In the genomic region with DNA sequence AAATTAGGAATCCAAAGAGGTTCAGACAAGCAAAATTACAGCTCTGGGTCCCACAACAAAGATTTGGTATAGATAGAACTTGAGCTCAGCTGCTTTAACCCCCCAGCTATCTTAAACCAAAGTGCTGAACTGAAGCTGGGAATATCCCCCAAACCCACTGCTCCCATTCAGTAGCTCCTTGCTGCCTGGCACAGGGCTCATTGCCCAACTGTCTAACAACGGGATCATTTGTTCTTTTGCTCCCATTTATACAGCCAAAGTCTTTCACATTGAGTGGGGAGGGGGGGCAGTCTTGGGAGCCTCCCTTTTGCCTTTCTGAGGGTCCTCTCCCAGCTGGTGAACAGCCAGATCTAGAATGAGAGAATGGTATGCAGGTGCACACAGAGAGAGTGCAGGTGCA, we compare ENCODE assay signal across 23 mouse cellular contexts. TPM values are rescaled to one million over a fixed set of nuclear protein-coding genes. Genes with fewer than 3 reads are reported as not detected.
DNase-seq lines count a peak whose midpoint lies in the region; ATAC-seq and TF ChIP-seq lines count a peak whose summit lies in the region.
"Had no signal": no experiment of that assay in that cellular context is flagged by ENCODE, and none has a peak within 500 bp of the region (broad histone marks: within the 10 kb centered on the region; RNA-seq: fewer than 3 reads in every experiment).

No protein-coding gene starts in this region.

- H3K36me3 ChIP-seq in forebrain, embryonic 14.5 days (ENCODE audit: control insufficient read depth, insufficient read depth, low read length) = no peaks in the 10 kb centered on the region
- H3K36me3 ChIP-seq in forebrain, embryonic 11.5 days (ENCODE audit: control insufficient read depth, insufficient read depth, low read length) = no peaks in the 10 kb centered on the region
- H3K36me3 ChIP-seq: embryonic facial prominence, embryonic 12.5 days; embryonic facial prominence, embryonic 15.5 days; forebrain, embryonic 10.5 days had no signal

- H3K27me3 ChIP-seq in forebrain, embryonic 14.5 days (replicated peaks; ENCODE audit: control insufficient read depth, insufficient read depth, low read length) = no peaks in the 10 kb centered on the region
- no peaks in the 10 kb centered on the region for H3K27me3 ChIP-seq in forebrain, embryonic 11.5 days (ENCODE audit: control insufficient read depth, insufficient read depth, low read length)
- H3K27me3 ChIP-seq: embryonic facial prominence, embryonic 12.5 days; embryonic facial prominence, embryonic 15.5 days; forebrain, embryonic 13.5 days; Patski had no signal

- ATAC-seq in forebrain, embryonic 14.5 days = no peak
- ATAC-seq in forebrain, embryonic 11.5 days (replicated peaks; ENCODE audit: low FRiP score) = no peak
- ATAC-seq: activated CD4-positive, CD25-positive, alpha-beta regulatory T cell, adult 4 months; forebrain, embryonic 13.5 days; forebrain, embryonic 16.5 days; Patski had no signal

- H3K9me3 ChIP-seq in forebrain, embryonic 14.5 days (replicated peaks; ENCODE audit: control insufficient read depth, low read length) = 0 out of 2 replicates have a peak, but pooled peaks cover 2% of the 10 kb centered on the region
- no peaks in the 10 kb centered on the region for H3K9me3 ChIP-seq in forebrain, embryonic 11.5 days (ENCODE audit: control insufficient read depth, low read length)
- H3K9me3 ChIP-seq: embryonic facial prominence, embryonic 12.5 days; embryonic facial prominence, embryonic 15.5 days; forebrain, embryonic 13.5 days had no signal

- no peak for TF ChIP-seq CTCF in brain, embryonic 14.5 days (IDR thresholded peaks at IDR 0.05; ENCODE audit: borderline replicate concordance, extremely low read depth, insufficient read depth, insufficient read length)

- TF ChIP-seq POLR2A in brain, embryonic 14.5 days (IDR thresholded peaks at IDR 0.05; ENCODE audit: borderline replicate concordance, extremely low read depth, insufficient read depth, insufficient read length, poor library complexity, severe bottlenecking) = no peak

- whole genome bisulfite sequencing in forebrain, embryonic 14.5 days = 40% methylated on average over 1 of the region's 1 CpGs
- 74% methylated on average over 1 of the region's 1 CpGs for WGBS in forebrain, embryonic 11.5 days

- DNase-seq in forebrain, embryonic 14.5 days (ENCODE audit: low spot score) = peak; percentile 36
- no peak for DNase-seq in forebrain, embryonic 11.5 days (ENCODE audit: low spot score)
- peak; percentile 30 for DNase-seq in Muller cell, postnatal 12 days (ENCODE audit: inconsistent ontology term)
- DNase-seq in brain, embryonic 14.5 days (ENCODE audit: low read depth) = peak; percentile 65
- no peak for DNase-seq in right cerebral cortex, postnatal 4 days
- DNase-seq: adrenal gland, adult 8-10 months; adrenal gland, postnatal 14 days; adrenal gland, postnatal 36 days; cerebellum, adult 11 months; cerebellum, adult 18-20 months; cerebellum, adult 8-10 months; cerebellum, adult 9-11 months; cerebellum, postnatal 14 days; cerebellum, postnatal 36 days; embryo, embryonic 11 days had no signal

- H3K4me1 ChIP-seq in forebrain, embryonic 14.5 days (ENCODE audit: control insufficient read depth, insufficient read depth, low read length) = no peaks in the 10 kb centered on the region
- no peaks in the 10 kb centered on the region for H3K4me1 ChIP-seq in forebrain, embryonic 11.5 days (replicated peaks; ENCODE audit: control insufficient read depth, insufficient read depth, low read length)
- H3K4me1 ChIP-seq: embryonic facial prominence, embryonic 15.5 days; forebrain, embryonic 10.5 days; forebrain, embryonic 13.5 days had no signal

- H3K27ac ChIP-seq in forebrain, embryonic 14.5 days (ENCODE audit: low read depth, low read length) = no peak overlapping the region
- H3K27ac ChIP-seq in forebrain, embryonic 11.5 days (ENCODE audit: low read depth, low read length) = no peak overlapping the region
- H3K27ac ChIP-seq: embryonic facial prominence, embryonic 12.5 days; embryonic facial prominence, embryonic 15.5 days; forebrain, embryonic 10.5 days; forebrain, embryonic 13.5 days had no signal

- H3K4me3 ChIP-seq in forebrain, embryonic 14.5 days (ENCODE audit: low read depth, low read length) = no peak overlapping the region
- H3K4me3 ChIP-seq in forebrain, embryonic 11.5 days (ENCODE audit: low read depth, low read length) = no peak overlapping the region
- H3K4me3 ChIP-seq: embryonic facial prominence, embryonic 12.5 days; embryonic facial prominence, embryonic 15.5 days; erythroblast, embryonic 14.5 days; forebrain, embryonic 10.5 days; forebrain, embryonic 13.5 days had no signal

- no peak overlapping the region for H3K9ac ChIP-seq in forebrain, embryonic 14.5 days (ENCODE audit: low read length)
- no peak overlapping the region for H3K9ac ChIP-seq in forebrain, embryonic 11.5 days (ENCODE audit: low read length)
- H3K9ac ChIP-seq: embryonic facial prominence, embryonic 12.5 days; embryonic facial prominence, embryonic 15.5 days; forebrain, embryonic 13.5 days had no signal

- no peak overlapping the region for H3K4me2 ChIP-seq in forebrain, embryonic 14.5 days (ENCODE audit: low read length)
- no peak overlapping the region for H3K4me2 ChIP-seq in forebrain, embryonic 11.5 days (ENCODE audit: low read depth, low read length, severe bottlenecking)
- H3K4me2 ChIP-seq: embryonic facial prominence, embryonic 12.5 days; embryonic facial prominence, embryonic 15.5 days; forebrain, embryonic 13.5 days had no signal

RNA-seq across cellular contexts. Expression of gene Znfx1, which starts 27.5 kb away (rescaled TPM):
- 4.9 and 5.9 TPM in 2 replicates for polyA plus RNA-seq in forebrain, embryonic 14.5 days (2014; fragmentation: Nextera tagmentation; extraction: Ambion mirVana)
- 6.0 and 7.4 TPM in 2 replicates for polyA plus RNA-seq in forebrain, embryonic 11.5 days (2014; fragmentation: Nextera tagmentation; extraction: Ambion mirVana)
- polyA plus RNA-seq in brain, embryonic 14.5 days (2012; rRNA removed) = 10.5 and 16.8 TPM in 2 replicates

Comparison
In these comparisons a context has a peak if more than half of its experiments do, and no peak if none do; other contexts are left out.
1. DNase-seq: peak in forebrain, embryonic 14.5 days (single experiment), Muller cell, postnatal 12 days (single experiment) and brain, embryonic 14.5 days (single experiment); none in forebrain, embryonic 11.5 days (single experiment) and right cerebral cortex, postnatal 4 days (single experiment).